Mouse (Mus musculus) erythroblast, embryonic 14.5 days (primary cell): Measurements from ENCODE around the gene Kif26b.

Experiments used
- GATA1 ChIP-seq: IDR thresholded peaks from 2 replicates; pipeline ENCODE4 v1.6.1; 2012; ENCODE audit warnings: low read length, inconsistent platforms, mixed read lengths
- TAL1 ChIP-seq: IDR thresholded peaks from 3 replicates; pipeline ENCODE4 v1.6.1; 2012; ENCODE audit warnings: low read length, inconsistent platforms, mixed read lengths

DNA sequence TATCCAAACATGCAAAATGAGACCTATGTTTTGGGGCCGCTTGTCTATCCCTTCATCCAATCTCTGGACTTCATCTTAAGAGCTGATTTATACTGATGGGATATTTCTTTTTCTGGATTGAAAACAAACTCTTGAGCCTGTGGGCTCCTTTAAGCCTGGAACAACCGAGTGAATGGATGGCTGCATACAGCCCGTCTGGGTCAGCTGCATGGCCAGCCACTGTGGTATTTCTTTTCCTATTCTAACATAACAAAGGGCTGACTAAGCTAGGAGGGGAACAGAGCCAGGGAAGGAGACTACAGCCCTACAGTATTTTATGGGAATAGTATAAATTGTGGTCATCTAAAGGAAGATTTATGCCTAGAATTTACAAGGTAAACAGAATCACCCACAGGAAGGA lies 229.5 kb downstream of the Kif26b start:
- TF ChIP-seq GATA1 (no peak), TAL1 (no peak)
